Mouse (Mus musculus) bone marrow macrophage, adult 2 months (primary cell): ENCODE data around the gene Antxr1.

Source experiments
- CTCF ChIP-seq: IDR thresholded peaks from 2 replicates; pipeline ENCODE4 v1.5.1; 2012; ENCODE audit warnings: low read depth, mild to moderate bottlenecking, low read length, moderate library complexity
- POLR2A ChIP-seq: IDR thresholded peaks from 2 replicates; pipeline ENCODE4 v1.6.1; 2012; ENCODE audit warnings: mild to moderate bottlenecking, low read depth, low read length, borderline replicate concordance

DNA sequence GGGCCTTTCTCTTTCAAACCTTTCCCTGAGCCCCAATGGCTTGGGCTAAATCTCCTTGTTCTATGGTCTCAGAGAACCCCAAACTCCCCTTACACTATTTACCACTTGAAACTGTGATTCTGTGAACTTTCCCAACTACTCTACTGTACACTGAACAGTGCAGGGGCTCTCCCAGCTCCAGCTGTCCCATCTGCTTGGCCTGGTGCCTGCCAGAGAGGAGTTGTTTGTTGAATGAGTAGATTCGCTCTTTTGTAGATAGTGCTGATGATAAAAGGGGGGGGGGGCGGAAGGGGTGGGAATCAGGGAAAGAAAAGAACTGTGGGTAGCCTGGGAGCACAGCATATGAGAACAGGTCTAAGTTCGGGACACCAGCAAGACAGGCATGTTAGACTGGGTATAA lies 164.2 kb downstream of the Antxr1 start:
- TF ChIP-seq CTCF = no peak
- no peak for TF ChIP-seq POLR2A
